Mouse (Mus musculus) C2C12 (cell line): ENCODE measurements around the gene Dand5. TPM values are rescaled to one million over a fixed set of nuclear protein-coding genes. Genes with fewer than 3 reads are reported as not detected.
"Not testable (repeated sequence)": the region's sequence is repeated elsewhere in the genome, so short reads cannot be mapped to it uniquely, and the experiment has no call there.

ENCODE experiments used
- H3K27me3 ChIP-seq: one replicate; pipeline ENCODE4 v1.6.1; 2011; ENCODE audit not compliant: control insufficient read depth, insufficient read depth, insufficient read length
- H3K36me3 ChIP-seq: one replicate; pipeline ENCODE4 v1.6.1; 2011; ENCODE audit not compliant: control insufficient read depth, insufficient read depth
- H3K4me3 ChIP-seq: one replicate; pipeline ENCODE4 v1.5.1; 2011; ENCODE audit warnings: mild to moderate bottlenecking, control low read depth; ENCODE audit not compliant: poor library complexity, insufficient read depth, severe bottlenecking
- H3K79me2 ChIP-seq: one replicate; pipeline ENCODE4 v1.6.1; 2011; ENCODE audit not compliant: control insufficient read depth, insufficient read depth
- H3K79me3 ChIP-seq: one replicate; pipeline ENCODE4 v1.6.1; 2011; ENCODE audit warnings: low read depth, control low read depth
- H3ac ChIP-seq: one replicate; pipeline ENCODE3; 2011; ENCODE audit warnings: low read depth; ENCODE audit not compliant: control insufficient read depth, insufficient read length
- CEBPB ChIP-seq: IDR thresholded peaks from one replicate; pipeline ENCODE4 v1.6.1; 2011; ENCODE audit warnings: low read depth, mild to moderate bottlenecking, control low read depth, moderate library complexity
- CTCF ChIP-seq: IDR thresholded peaks from one replicate; pipeline ENCODE4 v1.5.1; 2011; ENCODE audit not compliant: control insufficient read depth, insufficient read depth, insufficient read length
- FOSL1 ChIP-seq: IDR thresholded peaks from one replicate; pipeline ENCODE4 v1.8.0; 2011; ENCODE audit warnings: mild to moderate bottlenecking, low read length; ENCODE audit not compliant: poor library complexity, insufficient read depth, severe bottlenecking
- MAX ChIP-seq: IDR thresholded peaks from one replicate; pipeline ENCODE4 v1.6.1; 2011; ENCODE audit warnings: mild to moderate bottlenecking, control low read depth
- MYOD1 ChIP-seq: IDR thresholded peaks from one replicate; pipeline ENCODE4 v1.6.1; 2011; ENCODE audit warnings: low read depth; ENCODE audit not compliant: control insufficient read depth, insufficient read length
- MYOG ChIP-seq: IDR thresholded peaks from one replicate; pipeline ENCODE4 v1.6.1; 2011; ENCODE audit not compliant: control insufficient read depth, insufficient read length; ENCODE audit errors: extremely low read depth
- USF1 ChIP-seq: IDR thresholded peaks from one replicate; pipeline ENCODE4 v1.6.1; 2011; ENCODE audit warnings: low read depth, mild to moderate bottlenecking, control low read depth, moderate library complexity
- polyA plus RNA-seq: library from polyadenylated mRNA; unstranded; fragments of >200 nt; fragmentation: generic; extraction: Trizol; gene quantifications from one replicate; pipeline ENCODE4 v1.2.1, GENCODE M21; 2012; ENCODE audit warnings: missing spikeins

The Dand5 gene
- polyA plus RNA-seq, 1 experiment: 2.4 TPM

GRCm38 (mm10) chr8:84832034-84832717 lies 9.6 kb upstream of the Dand5 start:
- peak overlapping the region; percentile 74 for H3K4me3 ChIP-seq
- H3K36me3 ChIP-seq: peaks cover 41% of the 10 kb centered on the region
- H3K79me3 ChIP-seq: peaks cover 10% of the 10 kb centered on the region
- peak overlapping the region; percentile 97 for H3ac ChIP-seq
- H3K79me2 ChIP-seq: peaks cover 34% of the 10 kb centered on the region
- no peaks in the 10 kb centered on the region for H3K27me3 ChIP-seq
- TF ChIP-seq MYOD1 (no peak), MAX (peak; percentile 87)

DNA sequence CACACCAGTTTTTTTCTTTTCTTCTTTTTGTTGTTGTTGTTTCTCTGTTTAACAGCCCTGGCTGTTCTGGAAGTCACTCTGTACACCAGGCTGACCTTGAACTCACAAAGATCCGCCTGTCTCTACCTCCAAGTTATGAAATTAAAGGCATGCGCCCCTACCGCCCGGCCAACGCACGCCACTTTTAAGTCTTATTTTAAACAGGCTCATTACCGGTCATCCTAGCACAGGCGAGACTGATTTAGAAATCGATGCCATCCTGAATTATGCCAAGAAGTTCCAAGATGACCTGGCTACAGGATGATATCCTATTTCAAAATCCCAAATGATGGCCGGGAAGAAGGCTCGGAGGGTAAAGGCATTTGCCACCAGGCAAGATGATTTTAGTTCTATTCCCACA lies 8.9 kb upstream of the Dand5 start, which contains the start of gene Gadd45gip1:
Gene Gadd45gip1, plus strand, starts transcription at position 33 of the 400 bp plus-strand sequence.
- Histone ChIP-seq H3K36me3 (peaks cover 35% of the 10 kb centered on the region), H3K79me2 (peaks cover 34% of the 10 kb centered on the region), H3K27me3 (no peaks in the 10 kb centered on the region), H3ac (peak within 1 kb of the TSS; percentile 97), H3K4me3 (peak within 1 kb of the TSS; percentile 74), H3K79me3 (peaks cover 10% of the 10 kb centered on the region)
- TF ChIP-seq FOSL1 (no peak), CTCF (no peak), CEBPB (no peak), MYOG (no peak), MYOD1 (no peak), USF1 (no peak), MAX (no peak)

DNA sequence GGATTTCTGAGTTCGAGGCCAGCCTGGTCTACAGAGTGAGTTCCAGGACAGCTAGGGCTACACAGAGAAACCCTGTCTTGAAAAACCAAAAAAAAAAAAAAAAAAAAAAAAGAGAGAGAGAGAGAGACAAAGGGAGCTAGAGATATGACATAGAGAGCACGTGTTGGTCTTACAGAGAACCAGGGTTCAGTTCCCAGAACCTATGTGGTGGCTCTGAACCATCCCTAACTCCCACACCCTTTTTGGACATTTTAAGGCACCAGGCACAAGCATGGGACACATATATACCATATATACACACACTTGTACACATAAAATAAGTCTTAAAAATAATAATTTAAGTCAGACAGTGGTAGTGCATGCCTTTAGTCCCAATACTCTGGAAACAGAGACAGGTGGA lies 3.9 kb upstream of the Dand5 start:
- not testable (repeated sequence) for H3K27me3 ChIP-seq, H3K4me3 ChIP-seq, H3K79me2 ChIP-seq, H3K79me3 ChIP-seq, H3ac ChIP-seq, H3K36me3 ChIP-seq

DNA sequence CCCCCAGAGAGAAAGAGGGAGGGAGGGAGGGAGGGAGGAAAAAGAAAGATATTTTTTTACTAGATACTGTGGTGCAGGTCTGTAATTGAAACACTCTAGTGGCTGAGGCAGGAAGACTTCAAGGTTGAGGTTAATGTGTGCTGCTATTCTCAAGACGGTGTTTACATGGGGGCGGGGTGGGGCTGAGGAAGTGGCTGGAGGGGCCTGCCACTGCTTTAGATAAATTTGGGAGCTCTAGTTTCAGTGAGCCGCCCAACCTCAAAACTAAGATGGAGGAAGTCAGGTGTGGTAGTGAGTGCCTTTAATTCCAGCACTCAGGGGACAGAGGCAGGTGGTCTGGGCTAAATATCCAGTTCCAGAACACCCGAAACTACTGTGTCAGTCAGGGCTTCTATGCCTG lies 3.0 kb upstream of the Dand5 start:
- H3K4me3 ChIP-seq: no peak overlapping the region
- no peaks in the 10 kb centered on the region for H3K36me3 ChIP-seq
- TF ChIP-seq CTCF (no peak), MAX (no peak), MYOG (no peak), MYOD1 (no peak), CEBPB (no peak), FOSL1 (no peak), USF1 (no peak)

GRCm38 (mm10) chr8:84823653-84824052 lies 1.0 kb upstream of the Dand5 start:
- Histone ChIP-seq H3ac (no peak overlapping the region), H3K36me3 (no peaks in the 10 kb centered on the region), H3K4me3 (no peak overlapping the region), H3K79me2 (no peaks in the 10 kb centered on the region), H3K79me3 (no peaks in the 10 kb centered on the region), H3K27me3 (no peaks in the 10 kb centered on the region)
- TF ChIP-seq CTCF (peak; percentile 91), MAX (no peak)

More for the DNA sequence above, 3.0 kb upstream of the Dand5 start:
- Histone ChIP-seq H3K79me2 (peaks cover 5% of the 10 kb centered on the region), H3K79me3 (no peaks in the 10 kb centered on the region), H3ac (no peak overlapping the region), H3K27me3 (no peaks in the 10 kb centered on the region)

GRCm38 (mm10) chr8:84816117-84816516 lies 6.5 kb downstream of the Dand5 start:
- no peak overlapping the region for H3ac ChIP-seq
- H3K4me3 ChIP-seq: no peak overlapping the region
- no peaks in the 10 kb centered on the region for H3K79me2 ChIP-seq
- no peaks in the 10 kb centered on the region for H3K36me3 ChIP-seq
- TF ChIP-seq FOSL1 (no peak), MYOD1 (no peak), CTCF (no peak), CEBPB (no peak), MAX (no peak), USF1 (no peak), MYOG (no peak)
- H3K79me3 ChIP-seq: no peaks in the 10 kb centered on the region
- no peaks in the 10 kb centered on the region for H3K27me3 ChIP-seq

GRCm38 (mm10) chr8:84815547-84815946 lies 7.1 kb downstream of the Dand5 start:
- Histone ChIP-seq H3K27me3 (no peaks in the 10 kb centered on the region), H3K4me3 (no peak overlapping the region), H3ac (no peak overlapping the region), H3K79me2 (no peaks in the 10 kb centered on the region), H3K36me3 (no peaks in the 10 kb centered on the region), H3K79me3 (no peaks in the 10 kb centered on the region)
- TF ChIP-seq MYOG (no peak), FOSL1 (no peak), MYOD1 (peak; percentile 31), CTCF (peak; percentile 93)
